Mouse (Mus musculus) adrenal gland (tissue): ENCODE results near the gene Shld1.

Experiments used
- intact Hi-C: fragments of 180-260 bp; cut with DNase I; formaldehyde crosslinking; loops from one replicate; pipeline ENCODE4 v1.15.1; 2025

Shld1 gene

DNA sequence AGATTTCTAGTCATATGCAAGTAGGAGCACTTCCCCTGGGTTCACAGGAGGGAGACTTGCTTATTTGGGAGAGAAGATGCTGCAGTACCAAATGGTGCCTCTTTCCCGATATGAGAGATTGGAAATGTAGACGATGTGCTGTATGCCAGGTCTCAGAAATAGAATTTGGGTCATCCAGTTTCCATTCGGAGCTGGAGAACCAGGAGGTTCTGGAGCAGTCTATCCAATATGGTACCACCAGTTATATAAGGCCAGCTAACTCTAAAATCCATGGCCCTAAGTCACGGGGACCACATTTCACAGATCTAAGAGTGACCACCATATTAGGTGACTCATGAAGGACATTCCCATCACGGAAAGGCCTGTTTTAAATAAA, 30.8 kb downstream of the Shld1 start:
- intact Hi-C loops = loop anchor here (5.0 kb wide), 1 partner anchor 200 kb away; no protein-coding TSS in a partner anchor

DNA sequence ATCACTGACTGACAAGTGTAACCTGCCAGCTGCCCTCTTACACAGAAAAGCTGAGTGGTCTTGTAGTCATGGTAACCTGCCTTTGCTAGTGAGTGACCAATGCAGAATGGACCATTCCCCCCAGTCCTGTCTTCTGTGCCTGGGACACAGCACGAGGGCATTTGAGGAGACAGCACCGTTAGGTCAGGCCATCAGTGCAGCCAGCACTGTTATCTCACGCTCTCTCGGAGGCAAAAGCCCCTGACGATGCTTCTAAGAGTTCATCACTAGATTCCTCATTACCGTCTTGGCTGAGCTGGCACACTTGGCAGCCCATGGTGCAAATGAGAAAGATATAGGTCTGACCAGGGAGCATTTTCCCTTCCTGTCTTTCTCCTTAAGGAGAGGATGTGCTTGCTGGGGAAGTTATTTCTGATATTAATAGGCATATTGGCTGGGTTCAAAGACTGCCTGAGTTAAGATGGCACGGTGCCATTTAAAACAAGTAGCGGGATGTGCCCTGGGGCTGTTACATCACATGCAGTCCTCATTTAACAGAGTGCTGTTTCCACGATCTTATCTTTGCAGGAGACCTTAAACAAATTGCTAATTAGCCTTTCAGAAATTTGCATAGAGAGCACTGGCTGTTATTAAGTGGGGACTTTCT, 34.3 kb downstream of the Shld1 start:
- intact Hi-C loops = no loop called here

DNA sequence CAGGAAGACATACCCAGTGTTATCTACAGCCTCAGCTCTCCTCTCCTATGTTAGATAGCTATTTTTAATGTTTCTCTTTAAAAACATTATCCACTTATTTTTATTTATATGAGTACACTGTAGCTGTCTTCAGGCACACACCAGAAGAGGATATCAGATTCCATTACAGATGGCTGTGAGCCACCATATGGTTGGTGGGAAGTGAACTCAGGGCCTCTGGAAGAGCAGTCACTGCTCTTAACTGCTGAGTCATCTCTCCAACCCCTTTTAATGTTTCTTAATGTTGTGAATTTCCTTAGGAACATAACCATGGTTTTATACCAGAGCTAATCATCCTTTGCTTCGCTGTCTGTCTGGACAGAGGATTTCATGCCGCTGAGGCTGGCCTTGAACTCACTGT, 35.1 kb downstream of the Shld1 start:
- intact Hi-C loops = no loop called here

DNA sequence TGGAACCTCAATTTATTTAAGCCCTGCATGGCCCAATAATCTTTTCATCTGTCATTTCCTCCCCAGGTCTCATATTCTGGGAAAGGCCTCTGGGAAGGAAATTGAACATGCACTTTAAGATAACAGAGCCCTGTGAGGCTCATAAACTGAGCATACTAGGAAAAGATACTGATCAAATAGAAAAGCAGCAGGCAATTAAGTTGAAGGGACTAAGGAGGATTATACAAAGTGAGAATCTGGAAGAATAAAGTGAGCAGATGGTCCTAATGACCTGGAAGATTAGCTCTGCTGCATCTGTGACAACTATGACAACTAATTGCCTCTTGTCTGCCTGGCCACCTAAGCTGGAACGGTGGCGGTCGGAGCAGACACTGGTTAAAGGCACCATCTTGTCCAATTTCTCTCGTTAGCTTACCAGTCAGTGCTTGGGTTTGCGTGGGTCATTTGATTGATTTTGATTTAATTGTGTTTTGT, 37.3 kb downstream of the Shld1 start:
- intact Hi-C loops = no loop called here

DNA sequence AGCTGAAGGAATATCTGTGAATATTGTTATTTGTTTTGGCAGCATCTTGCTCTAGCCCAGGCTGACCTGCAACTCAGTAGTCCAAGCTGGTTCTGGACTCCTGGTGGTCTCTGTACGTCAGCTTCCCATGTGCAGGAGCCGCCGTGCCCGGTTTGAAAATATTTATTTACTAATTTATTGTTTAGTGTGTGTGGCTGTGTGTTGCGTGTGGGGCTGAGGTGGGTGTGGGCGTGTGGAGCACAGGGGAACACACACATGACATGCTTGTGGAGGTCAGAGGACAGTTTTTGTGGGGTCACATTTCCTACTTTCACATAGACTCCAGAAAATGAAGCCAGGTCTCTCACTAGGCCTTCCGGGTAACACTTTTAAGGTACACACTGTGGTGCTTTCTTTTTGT, 37.8 kb downstream of the Shld1 start:
- intact Hi-C loops = no loop called here

DNA sequence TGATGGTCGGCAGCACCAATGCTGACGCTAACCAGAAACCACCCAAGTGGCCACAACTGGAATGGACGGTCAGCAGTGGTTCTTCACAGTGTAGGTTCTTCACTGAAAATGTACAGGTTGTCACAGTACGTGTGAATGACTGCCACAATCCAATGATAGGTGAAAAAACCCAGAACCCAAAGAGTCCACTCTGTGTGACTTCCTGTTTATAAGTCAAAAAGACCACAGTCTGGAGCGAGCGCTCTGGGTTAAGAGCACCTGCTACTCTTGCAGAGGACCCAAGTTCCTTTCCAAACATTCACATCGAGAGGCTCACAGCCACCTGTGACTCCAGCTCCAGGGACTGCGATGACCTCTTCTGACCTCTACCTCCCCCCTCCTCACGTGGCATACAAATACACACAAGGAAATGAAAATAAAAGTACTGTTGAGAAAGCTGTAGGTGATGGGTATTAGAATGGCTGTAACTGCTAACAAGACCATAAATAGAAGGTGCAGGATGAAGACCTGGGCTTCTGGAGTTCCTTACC, 38.7 kb downstream of the Shld1 start:
- intact Hi-C loops = no loop called here

DNA sequence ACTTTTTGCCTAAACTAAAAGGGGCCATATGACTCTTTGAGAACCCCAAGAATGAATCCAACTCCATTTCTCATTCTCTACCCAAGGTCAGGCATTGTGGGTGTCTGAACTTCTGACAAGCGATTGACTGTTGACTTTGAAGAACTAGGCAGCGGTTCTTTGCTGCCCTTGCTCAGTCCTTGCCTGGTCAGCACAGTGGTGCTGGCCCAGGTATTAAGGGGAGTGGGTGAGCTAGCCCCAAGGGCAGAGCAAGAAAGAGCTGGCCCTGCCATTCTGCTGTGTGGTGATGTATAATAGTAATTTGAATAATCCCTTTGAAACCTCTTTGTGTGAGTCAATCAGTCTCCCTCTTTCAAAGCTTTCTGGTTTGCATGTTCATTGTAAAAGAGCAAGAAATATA, 39.4 kb downstream of the Shld1 start:
- intact Hi-C loops = no loop called here

DNA sequence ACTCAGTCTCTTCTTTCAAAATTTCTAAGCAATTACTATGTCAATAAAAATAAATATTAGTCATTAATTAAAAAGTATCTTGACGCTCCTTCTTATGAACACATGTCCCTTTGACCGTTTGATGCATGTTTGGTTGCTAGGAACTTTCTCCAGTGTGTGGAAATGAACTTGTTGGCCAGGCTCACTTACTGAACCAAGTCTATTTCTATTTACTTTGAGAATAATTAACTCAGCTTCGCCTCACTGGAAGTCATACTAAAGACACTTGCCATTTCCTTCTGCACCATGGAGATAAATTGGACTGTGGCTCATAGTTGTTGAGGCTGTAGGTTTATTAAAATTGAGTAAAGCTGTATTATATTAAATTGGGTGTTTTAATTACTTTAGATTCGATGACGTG, 46.2 kb downstream of the Shld1 start:
- intact Hi-C loops = no loop called here

DNA sequence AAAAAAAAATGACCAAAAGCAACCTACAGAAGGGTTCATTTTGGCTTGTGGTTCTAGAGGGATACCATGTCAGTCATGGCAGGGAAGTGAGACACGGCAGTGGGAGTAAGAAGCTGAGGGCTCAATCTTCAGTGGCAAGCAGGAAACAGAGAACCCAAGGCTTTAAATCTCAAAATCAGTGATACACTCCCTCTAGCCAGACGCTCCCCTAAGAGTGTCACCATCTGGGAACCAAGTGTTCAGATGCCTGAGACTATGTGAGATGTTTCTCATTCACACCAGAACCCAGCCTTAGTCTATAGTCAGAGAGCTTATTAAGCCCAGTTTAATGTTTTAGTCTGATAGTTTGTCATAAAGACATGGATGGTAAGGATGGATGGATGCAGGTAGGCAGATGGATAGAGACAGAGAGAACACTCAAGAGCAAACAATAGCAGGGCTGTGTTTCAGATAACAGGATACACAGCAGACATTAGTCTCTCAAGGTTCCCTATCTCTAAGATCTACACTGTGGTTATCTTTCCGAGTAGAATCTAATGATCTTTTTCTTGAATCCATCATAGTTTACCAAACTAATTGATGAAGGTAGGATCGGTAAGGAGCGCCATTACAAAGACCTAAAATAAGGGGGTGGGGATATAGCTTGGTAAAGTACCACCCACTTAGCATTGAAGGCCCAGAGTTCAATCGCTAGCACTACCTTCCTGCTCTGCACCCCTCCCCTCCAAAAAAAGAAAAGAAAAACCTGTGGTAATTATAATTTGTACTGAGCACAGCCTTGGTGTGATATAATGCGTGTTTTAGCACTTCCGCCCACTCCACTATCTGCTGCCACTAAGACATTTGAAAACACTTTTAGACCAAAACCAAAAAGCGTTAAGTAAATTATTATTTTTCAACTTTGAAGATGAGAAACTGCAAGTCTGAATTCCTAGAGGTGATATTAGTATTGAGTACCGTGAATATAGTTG, 47.2 kb downstream of the Shld1 start:
- intact Hi-C loops = no loop called here

DNA sequence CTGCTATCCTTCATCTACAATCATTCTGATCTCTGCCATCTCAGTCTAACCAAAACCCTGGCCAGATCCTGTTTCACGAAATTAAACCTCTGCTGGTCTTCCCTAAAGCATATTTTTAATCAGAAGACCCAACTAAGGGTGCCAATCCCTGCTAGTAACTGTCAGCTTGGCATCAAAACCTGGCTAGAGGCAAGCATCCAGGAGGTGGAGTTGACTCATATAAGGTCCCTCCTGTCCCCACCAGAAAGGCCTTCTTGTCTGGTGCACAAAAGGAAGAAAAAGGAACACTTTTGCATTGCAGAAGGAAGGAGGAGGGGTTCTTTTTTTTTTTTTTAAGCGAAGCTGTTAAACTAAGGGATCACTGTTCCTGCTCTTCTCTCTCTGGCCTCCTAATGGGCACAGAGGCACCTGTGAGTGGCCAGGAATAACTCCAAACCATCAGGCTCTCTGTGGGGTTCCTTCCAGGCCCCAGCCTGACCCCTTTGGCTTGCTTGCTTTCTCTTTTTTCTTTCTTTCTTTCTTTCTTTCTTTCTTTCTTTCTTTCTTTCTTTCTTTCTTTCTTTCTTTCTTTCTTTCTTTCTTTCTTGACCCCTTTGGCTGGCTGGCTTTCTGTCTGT, 52.2 kb downstream of the Shld1 start:
- intact Hi-C loops = no loop called here

DNA sequence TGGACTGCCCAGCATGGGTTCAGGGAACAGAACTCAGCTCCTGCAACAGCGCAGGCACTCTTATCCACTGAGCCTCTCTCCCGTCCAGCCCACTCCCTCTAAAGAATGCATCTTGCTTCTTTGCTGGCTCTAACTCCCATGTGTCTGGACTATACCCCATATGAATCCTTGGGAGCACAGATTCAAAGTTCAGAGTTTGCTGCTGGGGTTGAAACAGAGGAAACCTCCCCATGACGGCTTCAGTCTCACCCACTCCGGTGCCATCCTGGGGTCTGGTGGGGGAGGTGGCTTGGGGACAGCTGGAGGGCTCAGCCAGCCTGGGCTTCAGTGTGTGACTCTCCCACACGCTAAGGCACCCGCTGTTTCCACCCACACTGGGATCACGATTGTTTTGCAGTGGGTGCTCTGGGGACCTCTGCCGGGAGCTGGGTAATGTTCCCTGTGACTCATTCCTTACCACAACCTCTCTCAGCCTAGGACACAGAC, 55.2 kb downstream of the Shld1 start:
- intact Hi-C loops = no loop called here

DNA sequence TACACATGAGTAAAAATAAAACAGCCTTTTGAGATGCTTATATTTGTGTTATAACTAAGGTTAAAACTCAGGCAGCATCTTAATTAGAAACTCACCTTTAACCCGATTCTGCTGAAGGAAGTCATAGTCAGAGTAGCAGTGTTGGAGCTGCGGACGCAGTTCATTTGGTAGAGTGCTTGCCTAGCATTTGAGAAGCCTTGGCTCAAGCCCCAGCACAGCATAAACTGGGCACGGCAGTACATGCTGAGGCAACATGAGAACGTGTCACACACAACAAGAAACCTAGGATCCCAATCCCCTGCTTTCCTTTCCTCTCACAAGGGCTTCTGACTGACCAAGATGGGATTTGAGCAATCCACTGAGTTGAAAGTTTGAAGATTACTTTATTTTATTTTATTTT, 58.1 kb downstream of the Shld1 start:
- intact Hi-C loops = no loop called here

DNA sequence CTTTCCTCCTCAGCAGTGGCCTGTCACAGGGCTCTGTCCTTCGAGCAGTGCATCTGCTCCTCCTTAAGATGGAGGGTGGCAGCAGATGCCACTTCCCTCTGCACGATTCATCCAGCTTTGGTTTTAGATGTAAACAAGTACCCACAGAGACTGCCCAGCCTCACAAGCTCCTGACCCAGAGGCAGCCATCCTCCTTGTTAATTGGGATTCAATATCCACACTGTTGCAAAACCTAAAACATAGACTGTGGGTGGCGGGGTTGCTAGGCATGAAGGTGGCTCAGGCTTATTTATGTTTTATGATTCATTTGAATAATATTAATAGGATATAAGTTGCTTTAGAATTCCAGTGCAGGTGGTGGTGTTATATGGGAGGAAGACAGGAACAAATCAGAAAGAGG, 59.4 kb downstream of the Shld1 start:
- intact Hi-C loops = no loop called here

DNA sequence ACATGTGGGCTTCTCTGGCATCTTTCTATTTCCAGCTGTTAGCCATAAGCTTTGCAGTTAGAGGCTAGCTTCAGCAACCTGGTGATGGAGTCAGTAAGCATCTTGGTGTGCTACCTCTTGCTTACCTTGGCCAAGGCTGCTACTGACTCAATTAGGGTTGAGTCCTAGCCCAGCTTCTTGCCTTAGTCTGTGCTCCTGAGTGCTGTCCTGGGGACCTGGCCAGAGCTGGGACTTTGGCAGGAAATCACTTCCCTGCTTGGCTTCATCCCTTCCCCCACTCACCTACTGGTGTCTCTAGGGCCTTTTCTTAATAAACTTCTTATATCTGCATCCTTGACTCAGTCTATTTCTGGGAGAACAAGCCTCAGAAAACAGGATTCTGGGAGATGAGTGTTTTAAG, 64.0 kb downstream of the Shld1 start:
- intact Hi-C loops = no loop called here

DNA sequence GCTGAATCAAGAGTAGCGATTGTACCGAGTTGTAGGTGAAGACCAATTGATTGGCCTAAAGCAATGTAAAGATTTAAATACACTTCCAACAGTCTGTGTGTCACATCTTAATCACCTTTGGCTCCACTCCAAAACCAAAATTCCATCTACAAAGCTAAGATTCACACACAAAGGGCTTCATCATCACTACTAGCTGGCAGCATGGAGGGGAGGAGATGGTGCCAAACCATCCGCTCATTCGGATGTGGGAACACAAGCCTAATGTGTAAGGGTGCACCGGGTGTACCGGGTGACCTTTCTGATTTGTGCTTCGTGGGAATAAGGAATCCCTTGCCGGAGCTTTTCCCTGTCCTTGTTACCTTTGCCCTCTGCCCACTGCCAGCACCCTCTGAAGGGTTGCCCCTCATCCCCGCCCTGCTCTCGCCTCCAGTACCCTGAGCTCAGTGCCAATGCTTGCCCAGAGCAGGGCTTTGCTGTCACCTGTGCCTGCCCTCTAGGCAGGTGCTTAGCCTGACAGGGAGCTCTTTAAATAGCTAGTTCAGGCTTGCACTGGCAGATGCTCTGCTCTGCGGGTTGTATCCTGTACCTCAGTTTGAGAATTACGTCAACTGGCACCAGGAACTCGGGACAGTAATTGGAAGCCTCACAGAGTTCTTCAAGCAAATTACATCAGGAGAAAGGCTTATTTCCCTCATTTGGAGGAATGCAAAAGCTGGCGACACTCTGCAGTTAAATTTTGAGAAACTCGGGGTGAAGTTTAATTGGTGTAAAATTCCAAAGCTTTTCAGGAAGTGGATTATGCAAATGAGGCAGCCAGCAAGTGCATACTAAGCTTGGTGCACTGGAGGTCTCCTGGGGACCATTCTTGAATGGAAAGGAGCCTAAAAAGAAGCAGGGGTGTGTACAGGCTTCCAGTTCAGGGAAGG, 64.7 kb downstream of the Shld1 start:
- intact Hi-C loops = no loop called here

DNA sequence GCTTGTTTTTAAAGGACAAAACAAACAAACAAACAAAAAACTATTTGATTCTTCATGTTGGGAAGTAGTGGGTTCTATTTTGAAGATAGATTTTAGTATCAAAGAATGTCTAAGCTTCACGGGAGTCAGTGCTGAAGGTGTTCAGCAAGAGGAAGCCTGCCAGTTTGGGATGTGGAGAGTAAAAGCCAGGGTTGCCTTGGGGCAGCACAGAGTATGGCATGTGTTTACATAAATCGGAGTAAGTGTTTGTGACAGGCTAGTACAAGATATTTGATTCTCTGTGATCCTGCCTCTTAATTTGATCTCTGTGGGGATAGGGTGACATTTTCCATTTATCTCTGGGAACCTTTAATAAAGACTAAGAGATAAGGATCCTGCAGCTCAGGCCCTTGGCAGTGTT, 65.7 kb downstream of the Shld1 start:
- intact Hi-C loops = no loop called here

DNA sequence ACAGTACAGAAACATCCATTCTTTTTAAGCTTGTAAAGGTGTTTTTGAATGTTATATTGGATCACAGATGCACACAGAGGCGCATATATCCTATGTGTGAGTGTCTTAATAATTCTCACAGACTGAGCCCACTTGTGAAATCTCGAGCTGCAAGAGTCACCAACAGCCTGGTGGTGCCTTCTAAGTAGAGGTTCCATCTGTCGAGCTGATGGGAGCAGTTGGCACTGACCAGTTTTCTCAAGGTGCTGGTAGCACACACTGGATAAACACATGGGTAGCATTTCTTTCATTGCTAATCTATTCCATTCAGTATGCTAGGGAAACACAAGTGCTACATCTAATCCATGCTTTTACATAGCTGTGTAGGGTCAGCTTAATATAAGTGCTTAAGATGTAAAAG, 66.4 kb downstream of the Shld1 start:
- intact Hi-C loops = no loop called here

DNA sequence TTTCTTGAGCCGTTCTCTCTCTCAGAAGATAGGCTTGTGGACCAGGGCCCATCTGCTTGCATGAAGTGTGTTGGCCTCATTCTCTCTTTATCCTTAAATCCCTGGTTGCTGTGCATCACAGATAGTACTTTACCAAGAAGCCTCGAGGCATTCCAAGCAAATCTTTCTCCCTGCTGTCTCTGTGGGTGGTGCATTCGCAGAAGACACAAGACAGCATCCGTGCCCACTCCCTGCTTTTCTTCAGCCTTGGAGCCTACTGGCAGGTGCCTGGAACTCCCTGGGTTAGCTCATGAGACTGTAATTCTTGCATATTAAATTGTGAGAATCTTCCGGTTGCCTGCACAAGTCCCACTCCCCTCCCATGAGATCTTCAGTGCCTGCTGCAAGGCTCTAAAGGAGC, 71.2 kb downstream of the Shld1 start:
- intact Hi-C loops = no loop called here

DNA sequence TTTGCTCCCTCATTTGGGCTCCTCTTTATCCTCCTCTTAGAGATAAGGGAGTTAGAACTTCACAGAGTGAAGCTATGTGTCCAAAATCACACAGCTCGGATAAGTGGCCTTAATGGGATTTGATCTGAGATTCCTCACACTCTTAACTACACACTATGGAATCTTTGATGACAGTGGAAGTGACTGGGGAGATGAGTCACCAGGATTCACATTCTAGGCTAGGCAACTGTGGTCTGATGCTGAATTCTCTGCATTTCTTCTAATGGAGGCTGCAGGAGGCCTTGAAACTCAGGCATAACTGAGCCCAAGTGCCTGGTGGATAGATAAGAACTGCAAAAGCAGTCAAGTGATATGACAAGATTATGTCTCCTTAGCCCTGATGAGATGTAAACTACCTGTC, 84.1 kb downstream of the Shld1 start:
- intact Hi-C loops = no loop called here

DNA sequence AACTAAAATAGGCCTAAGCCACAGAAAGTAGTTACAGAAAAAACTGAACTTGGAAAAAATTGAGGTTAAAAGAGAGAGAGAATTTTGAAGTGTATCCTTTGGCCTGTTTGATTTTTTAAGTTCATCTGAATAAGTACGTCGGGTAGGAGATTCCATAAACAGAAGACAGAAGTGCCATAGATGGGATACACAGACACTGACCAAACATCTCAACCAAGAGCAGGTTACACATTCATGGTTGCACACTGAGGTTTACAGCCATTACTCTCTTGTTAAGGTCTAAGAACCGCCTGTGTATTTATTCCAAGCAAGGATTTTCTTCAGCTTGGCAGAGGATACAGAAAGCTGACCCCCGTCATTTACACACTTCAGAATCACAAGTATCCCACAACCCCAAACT, 94.2 kb downstream of the Shld1 start, which contains the start of gene Chgb:
TSS of gene Chgb (plus strand) at position 301 of the 400 bp plus-strand sequence.
- intact Hi-C loops = no loop called here
